Mouse (Mus musculus) CH12.LX (cell line): Measurements from ENCODE around the gene Tm9sf3. TPM values are rescaled to one million over a fixed set of nuclear protein-coding genes. Genes with fewer than 3 reads are reported as not detected.

Experiments
- DNase-seq: peaks from one replicate; pipeline ENCODE4 v3.0.0-alpha.2; 2013; ENCODE audit errors: extremely low read depth
- H3K27ac ChIP-seq: 2 replicates; pipeline ENCODE4 v1.5.1; 2012; ENCODE audit warnings: low read depth, mild to moderate bottlenecking, control low read depth, moderate library complexity; ENCODE audit not compliant: insufficient read depth
- H3K27me3 ChIP-seq: replicated peaks from 2 replicates; pipeline ENCODE3; 2012; ENCODE audit warnings: inconsistent platforms
- H3K36me3 ChIP-seq, 2 experiments: replicated peaks in 1 of 2; 2 replicates each; pipeline versions ENCODE3 to v1.6.1; 2012; ENCODE audit warnings: inconsistent platforms in 1 of 2, low read length in 1 of 2, mild to moderate bottlenecking in 1 of 2, mixed read lengths in 1 of 2, moderate library complexity in 1 of 2; ENCODE audit not compliant: control insufficient read depth in 1 of 2, insufficient read depth in 1 of 2
- H3K4me1 ChIP-seq, 2 experiments: 2 replicates each; pipeline ENCODE4 v1.6.1; 2012; ENCODE audit warnings: inconsistent platforms in 1 of 2, moderate library complexity in 1 of 2; ENCODE audit not compliant: insufficient read depth in 2 of 2, control insufficient read depth in 1 of 2
- H3K4me2 ChIP-seq: 2 replicates; pipeline ENCODE4 v1.6.1; 2012; ENCODE audit warnings: low read depth, mild to moderate bottlenecking, control low read depth; ENCODE audit not compliant: poor library complexity, insufficient read depth, severe bottlenecking
- H3K4me3 ChIP-seq, 3 experiments: fragments of 150-350 bp in 1 of 3; sonication (generic) in 1 of 3; replicated peaks in 1 of 3; 2 replicates each; pipeline versions ENCODE3 to v1.5.1; 2011 to 2012; ENCODE audit warnings: low read depth in 2 of 3, low read length in 2 of 3, mild to moderate bottlenecking in 2 of 3, moderate library complexity in 2 of 3, control low read depth in 1 of 3, improper control_type of control experiment in 1 of 3, inconsistent platforms in 1 of 3, mixed read lengths in 1 of 3; ENCODE audit not compliant: poor library complexity in 1 of 3
- H3K79me2 ChIP-seq: replicated peaks from 2 replicates; pipeline ENCODE4 v1.6.1; 2012; ENCODE audit warnings: mild to moderate bottlenecking, moderate library complexity; ENCODE audit not compliant: control insufficient read depth, poor library complexity, insufficient read depth, severe bottlenecking; ENCODE audit errors: extremely low read depth
- H3K9ac ChIP-seq: 2 replicates; pipeline ENCODE4 v1.6.1; 2012; ENCODE audit warnings: low read depth, mild to moderate bottlenecking, control low read depth, moderate library complexity; ENCODE audit not compliant: insufficient read depth
- H3K9me3 ChIP-seq: replicated peaks from 2 replicates; pipeline ENCODE3; 2012; ENCODE audit warnings: low read length, inconsistent platforms, mixed read lengths
- CHD1 ChIP-seq: IDR thresholded peaks from 2 replicates; pipeline ENCODE4 v1.6.1; 2012; ENCODE audit warnings: low read depth, low read length, improper control_type of control experiment, inconsistent platforms
- CHD2 ChIP-seq: IDR thresholded peaks from 2 replicates; pipeline ENCODE4 v1.6.1; 2011; ENCODE audit warnings: low read length, improper control_type of control experiment
- ELF1 ChIP-seq: IDR thresholded peaks from 2 replicates; pipeline ENCODE4 v1.6.1; 2014; ENCODE audit warnings: low read depth, mild to moderate bottlenecking, inconsistent platforms, low read length, improper control_type of control experiment
- ETS1 ChIP-seq: conservative IDR thresholded peaks from 2 replicates; pipeline ENCODE4 v1.6.1; 2012; ENCODE audit warnings: low read depth, mild to moderate bottlenecking, inconsistent platforms, low read length, improper control_type of control experiment, moderate library complexity
- GABPA ChIP-seq: IDR thresholded peaks from 2 replicates; pipeline ENCODE4 v1.6.1; 2012; ENCODE audit warnings: low read depth, low read length, improper control_type of control experiment, inconsistent platforms; ENCODE audit not compliant: insufficient replicate concordance
- HCFC1 ChIP-seq: IDR thresholded peaks from 2 replicates; pipeline ENCODE4 v1.6.1; 2012; ENCODE audit warnings: low read depth, mild to moderate bottlenecking, inconsistent platforms, low read length, improper control_type of control experiment
- IRF4 ChIP-seq: IDR thresholded peaks from 2 replicates; pipeline ENCODE4 v1.6.1; 2014; ENCODE audit warnings: low read depth, mild to moderate bottlenecking, inconsistent platforms, low read length, improper control_type of control experiment
- JUN ChIP-seq: IDR thresholded peaks from 2 replicates; pipeline ENCODE4 v1.6.1; 2011; ENCODE audit warnings: low read depth, mild to moderate bottlenecking, low read length, improper control_type of control experiment, moderate library complexity; ENCODE audit not compliant: insufficient read depth
- JUND ChIP-seq: conservative IDR thresholded peaks from 2 replicates; pipeline ENCODE4 v1.6.1; 2011; ENCODE audit warnings: low read depth, low read length, improper control_type of control experiment
- KAT2A ChIP-seq: IDR thresholded peaks from 2 replicates; pipeline ENCODE4 v1.6.1; 2012; ENCODE audit warnings: low read length, improper control_type of control experiment, inconsistent platforms; ENCODE audit not compliant: insufficient replicate concordance
- MAFK ChIP-seq: IDR thresholded peaks from 2 replicates; pipeline ENCODE4 v1.6.1; 2011; ENCODE audit warnings: low read length, improper control_type of control experiment; ENCODE audit not compliant: insufficient replicate concordance
- MAX ChIP-seq: IDR thresholded peaks from 2 replicates; pipeline ENCODE4 v1.6.1; 2011; ENCODE audit warnings: low read length, improper control_type of control experiment
- MAZ ChIP-seq: IDR thresholded peaks from 2 replicates; pipeline ENCODE4 v1.6.1; 2012; ENCODE audit warnings: low read depth, mild to moderate bottlenecking, inconsistent platforms, low read length, improper control_type of control experiment, moderate library complexity
- MEF2A ChIP-seq: IDR thresholded peaks from 2 replicates; pipeline ENCODE4 v1.6.1; 2014; ENCODE audit warnings: low read depth, mild to moderate bottlenecking, inconsistent platforms, low read length, improper control_type of control experiment, borderline replicate concordance
- MXI1 ChIP-seq: IDR thresholded peaks from 2 replicates; pipeline ENCODE4 v1.6.1; 2011; ENCODE audit warnings: mild to moderate bottlenecking, low read depth, low read length, improper control_type of control experiment
- NELFE ChIP-seq: IDR thresholded peaks from 2 replicates; pipeline ENCODE4 v1.6.1; 2011; ENCODE audit warnings: low read depth, low read length, improper control_type of control experiment
- NRF1 ChIP-seq: IDR thresholded peaks from 2 replicates; pipeline ENCODE4 v1.6.1; 2014; ENCODE audit warnings: low read depth, mild to moderate bottlenecking, inconsistent platforms, low read length, improper control_type of control experiment, moderate library complexity
- POLR2A ChIP-seq: IDR thresholded peaks from 2 replicates; pipeline ENCODE4 v1.6.1; 2011; ENCODE audit warnings: low read depth, mild to moderate bottlenecking, improper control_type of control experiment, low read length
- POLR2AphosphoS2 ChIP-seq: IDR thresholded peaks from 2 replicates; pipeline ENCODE4 v1.6.1; 2011; ENCODE audit warnings: low read depth, low read length, improper control_type of control experiment
- RAD21 ChIP-seq: IDR thresholded peaks from 2 replicates; pipeline ENCODE4 v1.6.1; 2011; ENCODE audit warnings: low read depth, mild to moderate bottlenecking, low read length, improper control_type of control experiment, moderate library complexity
- RCOR1 ChIP-seq: conservative IDR thresholded peaks from 2 replicates; pipeline ENCODE4 v1.6.1; 2012; ENCODE audit warnings: low read depth, mild to moderate bottlenecking, inconsistent platforms, low read length, improper control_type of control experiment
- SIN3A ChIP-seq: IDR thresholded peaks from 2 replicates; pipeline ENCODE4 v1.6.1; 2012; ENCODE audit warnings: low read length, improper control_type of control experiment, inconsistent platforms
- SMC3 ChIP-seq: IDR thresholded peaks from 2 replicates; pipeline ENCODE4 v1.6.1; 2011; ENCODE audit warnings: low read depth, low read length, improper control_type of control experiment
- USF1 ChIP-seq: IDR thresholded peaks from 2 replicates; pipeline ENCODE4 v1.6.1; 2014; ENCODE audit warnings: low read depth, mild to moderate bottlenecking, inconsistent platforms, low read length, improper control_type of control experiment
- USF2 ChIP-seq: conservative IDR thresholded peaks from 2 replicates; pipeline ENCODE4 v1.6.1; 2011; ENCODE audit warnings: low read depth, low read length, improper control_type of control experiment
- dilution Hi-C: fragments of 300-500 bp; cut with MboI; formaldehyde crosslinking; loops from 2 replicates; pipeline ENCODE4 v1.14.3; 2020; ENCODE audit warnings: low sequenced_read_pairs; ENCODE audit not compliant: extremely low pct_unique_long_range_greater_than_20kb, extremely low pct_ligation_motif_present
- in situ Hi-C: fragments of 300-500 bp; cut with MboI; formaldehyde crosslinking; loops from 3 replicates; pipeline ENCODE4 v1.14.3; 2019; ENCODE audit warnings: low sequenced_read_pairs, low pct_ligation_motif_present, low pct_unique_long_range_greater_than_20kb, mixed read lengths
- polyA plus RNA-seq: library from polyadenylated mRNA; unstranded; fragments of >175 nt; gene quantifications from 2 replicates; pipeline ENCODE4 v1.2.1, GENCODE M21; 2012; ENCODE audit warnings: low read depth; ENCODE audit not compliant: insufficient read length
- total RNA-seq, 2 experiments: library from RNA; depleted of rRNA; stranded (reverse); fragments of 300-350 nt in 1 of 2; fragments of >200 nt in 1 of 2; gene quantifications; 2 replicates each; pipeline ENCODE4 v1.2.3; 2012 to 2014

The Tm9sf3 gene
- total and polyA plus RNA-seq, 3 experiments = 137 to 294 (median 182) TPM

- TF ChIP-seq GABPA = no peak
- no peak for TF ChIP-seq SIN3A
- TF ChIP-seq KAT2A = no peak
- TF ChIP-seq JUND = no peak
- TF ChIP-seq MAZ = no peak
- no peak for TF ChIP-seq ELF1
- TF ChIP-seq NRF1 = no peak
- TF ChIP-seq IRF4 = no peak
- no peak for TF ChIP-seq RCOR1
- TF ChIP-seq MXI1 = no peak
- TF ChIP-seq HCFC1 = no peak
- no peak for TF ChIP-seq POLR2A
- no peak for TF ChIP-seq POLR2AphosphoS2
- no peak for TF ChIP-seq NELFE
- TF ChIP-seq MEF2A = no peak
- TF ChIP-seq CHD2 = no peak
- no peak for TF ChIP-seq USF1
- no peak for TF ChIP-seq RAD21
- Histone ChIP-seq H3K9ac (no peak overlapping the region), H3K27me3 (no peaks in the 10 kb centered on the region), H3K4me2 (no peak overlapping the region), H3K36me3 (peaks cover 79 to 98% of the 10 kb centered on the region in 2 experiments), H3K4me3 (no peak overlapping the region), H3K27ac (no peak overlapping the region), H3K79me2 (no peaks in the 10 kb centered on the region), H3K4me1 (no peaks in the 10 kb centered on the region), H3K9me3 (no peaks in the 10 kb centered on the region)
- DNase-seq = no peak
- in situ Hi-C loops (no loop called here), dilution Hi-C loops (no loop called here)
These were observed 18.4 kb upstream of the Tm9sf3 start for GRCm38 (mm10) chr19:41282216-41282615.

- no peaks in the 10 kb centered on the region for H3K9me3 ChIP-seq
- no peaks in the 10 kb centered on the region for H3K79me2 ChIP-seq
- dilution Hi-C loops (no loop called here), in situ Hi-C loops (no loop called here)
- H3K4me3 ChIP-seq = no peak overlapping the region
- no peak for DNase-seq
- H3K4me2 ChIP-seq = no peak overlapping the region
- H3K36me3 ChIP-seq = peaks cover 82 to 99% of the 10 kb centered on the region in 2 experiments
- no peaks in the 10 kb centered on the region for H3K27me3 ChIP-seq
- no peaks in the 10 kb centered on the region for H3K4me1 ChIP-seq
- no peak overlapping the region for H3K9ac ChIP-seq
- no peak for TF ChIP-seq MAFK
- TF ChIP-seq RAD21 = no peak
- TF ChIP-seq POLR2A = no peak
- TF ChIP-seq MAZ = no peak
- no peak for TF ChIP-seq JUN
- TF ChIP-seq USF2 = no peak
- TF ChIP-seq CHD2 = no peak
- no peak for TF ChIP-seq ETS1
- no peak for TF ChIP-seq RCOR1
- TF ChIP-seq SMC3 = no peak
- no peak for TF ChIP-seq GABPA
- TF ChIP-seq JUND = no peak
- no peak for TF ChIP-seq CHD1
- TF ChIP-seq MAX = no peak
- no peak overlapping the region for H3K27ac ChIP-seq
These were observed 16.0 kb upstream of the Tm9sf3 start for GRCm38 (mm10) chr19:41279724-41280244.
